Comparison of ENCODE assay signal across 8 mouse cellular contexts in genomic region chr13:51099560-51100232, GRCm38 (mm10). TPM values are rescaled to one million over a fixed set of nuclear protein-coding genes. Genes with fewer than 3 reads are reported as not detected.
DNase-seq lines count a peak whose midpoint lies in the region; ATAC-seq and TF ChIP-seq lines count a peak whose summit lies in the region.

No protein-coding gene starts in this region.

- H3K9ac ChIP-seq in heart, adult 2 months (ENCODE audit: low read depth, low read length) = peak overlapping the region; percentile 77
- peak overlapping the region; percentile 97 for H3K9ac ChIP-seq in forebrain, embryonic 16.5 days (replicated peaks; ENCODE audit: low read depth, low read length)

- TF ChIP-seq POLR2A in heart, adult 2 months (IDR thresholded peaks at IDR 0.05; ENCODE audit: insufficient read depth, low read depth, low read length) = no peak

- peak; percentile 22 for ATAC-seq in forebrain, embryonic 16.5 days

- no peaks in the 10 kb centered on the region for H3K27me3 ChIP-seq in heart, adult 2 months (ENCODE audit: control insufficient read depth, insufficient read depth, low read length)
- no peaks in the 10 kb centered on the region for H3K27me3 ChIP-seq in forebrain, embryonic 16.5 days (replicated peaks; ENCODE audit: control insufficient read depth, insufficient read depth, low read length)
- H3K27me3 ChIP-seq in megakaryocyte, embryonic 14.5 days (replicated peaks) = no peaks in the 10 kb centered on the region

- H3K9me3 ChIP-seq in forebrain, embryonic 16.5 days (ENCODE audit: control insufficient read depth, low read length) = no peaks in the 10 kb centered on the region
- H3K9me3 ChIP-seq in megakaryocyte, embryonic 14.5 days = peaks cover 5% of the 10 kb centered on the region

- H3K27ac ChIP-seq in heart, adult 2 months = peak overlapping the region; percentile 70
- H3K27ac ChIP-seq in forebrain, embryonic 16.5 days (ENCODE audit: low read length) = peak overlapping the region; percentile 90

- H3K36me3 ChIP-seq in heart, adult 2 months (ENCODE audit: control insufficient read depth, insufficient read depth, low read length) = peaks cover 2% of the 10 kb centered on the region; the same call in 1 of the 2 replicates
- no peaks in the 10 kb centered on the region for H3K36me3 ChIP-seq in forebrain, embryonic 16.5 days (ENCODE audit: control insufficient read depth, insufficient read depth)
- peaks cover 12% of the 10 kb centered on the region for H3K36me3 ChIP-seq in megakaryocyte, embryonic 14.5 days (replicated peaks; ENCODE audit: low read length)

- peaks cover 4% of the 10 kb centered on the region; the same call in 1 of the 2 replicates for H3K79me2 ChIP-seq in heart, adult 2 months (replicated peaks; ENCODE audit: control insufficient read depth, insufficient read depth, low read length)

- peak overlapping the region; percentile 63 for H3K4me2 ChIP-seq in forebrain, embryonic 16.5 days (ENCODE audit: low read length)

- H3K4me1 ChIP-seq in heart, adult 2 months (ENCODE audit: control insufficient read depth, insufficient read depth, low read length) = peaks cover 7% of the 10 kb centered on the region
- H3K4me1 ChIP-seq in forebrain, embryonic 16.5 days (replicated peaks; ENCODE audit: control insufficient read depth, insufficient read depth, low read length) = peaks cover 18% of the 10 kb centered on the region
- H3K4me1 ChIP-seq in megakaryocyte, embryonic 14.5 days = peaks cover 25% of the 10 kb centered on the region

- TF ChIP-seq CTCF in heart, adult 2 months (IDR thresholded peaks at IDR 0.05) = no peak

- intact Hi-C loops in heart, adult 2 months (cut with DNase I) = loop anchor here (1.0 to 5.0 kb wide), 3 partner anchors 38 to 318 kb away; no protein-coding TSS in a partner anchor

- peak overlapping the region; percentile 53 for H3K4me3 ChIP-seq in heart, adult 2 months
- peak overlapping the region; percentile 84 for H3K4me3 ChIP-seq in forebrain, embryonic 16.5 days (replicated peaks; ENCODE audit: low read length)
- peak overlapping the region; percentile 98 for H3K4me3 ChIP-seq in megakaryocyte, embryonic 14.5 days (replicated peaks)

- 2% methylated on average over 26 of the region's 26 CpGs for whole genome bisulfite sequencing in heart, adult 2 months
- WGBS in forebrain, embryonic 16.5 days = 2% methylated on average over 26 of the region's 26 CpGs

- no peak for TF ChIP-seq EP300 in heart, adult 2 months (IDR thresholded peaks at IDR 0.05; ENCODE audit: insufficient read depth, low read depth, low read length)

- no peak for DNase-seq in heart, adult 2 months
- no peak for DNase-seq in heart, adult 9 months (ENCODE audit: low spot score in 2 of 2)
- DNase-seq in MEL-GATA-1-ER (ENCODE audit: extremely low read depth, low read depth) = peak; percentile 51
- peak; percentile 58 for DNase-seq in kidney, postnatal 10 days
- DNase-seq in ovary, postnatal 36 days (ENCODE audit: low spot score) = no peak
- no peak for DNase-seq in ovary, postnatal 10 days (ENCODE audit: low spot score)

RNA-seq across cellular contexts. Expression of gene Spin1, which starts 1.0 kb away (rescaled TPM):
- total RNA-seq in heart, adult 2 months (2021) = 10 to 100 TPM; 33.5 to 33.7 TPM
- 14.2 and 22.5 TPM in 2 replicates for polyA plus RNA-seq in heart, adult 2 months (2012; rRNA removed)
- polyA plus RNA-seq in forebrain, embryonic 16.5 days (2015; fragmentation: Nextera tagmentation; extraction: Ambion mirVana) = 192 and 204 TPM in 2 replicates
- 1.7 TPM in 1 of 2 replicates, not detected in the other for polyA plus RNA-seq in megakaryocyte, embryonic 14.5 days (2012; ENCODE audit: insufficient read depth, low replicate concordance)

Comparison
In these comparisons a context has a peak if more than half of its experiments do, and no peak if none do; other contexts are left out.
1. DNase-seq: peak in MEL-GATA-1-ER (single experiment) and kidney, postnatal 10 days (single experiment); none in heart, adult 2 months (0 of 2), heart, adult 9 months (0 of 2), ovary, postnatal 36 days (single experiment) and ovary, postnatal 10 days (single experiment).
2. Peak in every context shown above with its lines, with median percentiles within 50 percentile points of each other: H3K4me3 ChIP-seq.